Mouse (Mus musculus): ENCODE data around the gene Ap3s2.

Gene Ap3s2

GRCm38 (mm10) chr7:79920344-79920983 is at the start of gene Ap3s2:
TSS of gene Ap3s2 (minus strand) at chr7:79920649.
- in situ Hi-C loops (cut with MseI, MboI): no loop called here

- in situ Hi-C loops (cut with MseI, MboI): no loop called here
Observed at GRCm38 (mm10) chr7:79968326-79968725, 47.9 kb upstream of the Ap3s2 start.

- in situ Hi-C loops (cut with MseI, MboI): no loop called here
Observed at GRCm38 (mm10) chr7:79961600-79961999, 41.2 kb upstream of the Ap3s2 start.

- in situ Hi-C loops (cut with MseI, MboI): no loop called here
Observed at GRCm38 (mm10) chr7:79956131-79956530, 35.7 kb upstream of the Ap3s2 start.

GRCm38 (mm10) chr7:79954890-79955289 is 34.4 kb upstream of the Ap3s2 start:
- in situ Hi-C loops (cut with MseI, MboI): no loop called here

DNA sequence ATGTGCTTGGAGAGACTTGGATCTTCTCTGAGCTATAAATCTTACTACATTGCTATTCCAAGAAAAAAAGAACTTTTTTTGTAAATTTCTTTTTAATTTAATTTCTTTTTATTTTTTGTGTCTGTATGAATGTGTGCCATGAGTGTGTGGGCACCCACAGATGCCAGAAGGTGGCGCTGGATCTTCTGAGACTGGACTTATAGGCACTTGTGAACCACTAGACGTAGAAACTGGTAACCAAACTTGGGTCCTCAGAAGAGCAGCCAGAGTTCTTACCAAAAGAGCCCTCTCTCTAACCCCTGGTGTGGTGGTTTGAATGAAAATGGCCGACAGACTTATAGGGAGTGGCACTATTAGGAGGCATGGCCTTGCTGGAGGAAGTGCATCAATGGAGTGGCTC is 30.6 kb upstream of the Ap3s2 start:
- in situ Hi-C loops (cut with MseI, MboI): no loop called here

GRCm38 (mm10) chr7:79950236-79950635 is 29.8 kb upstream of the Ap3s2 start:
- in situ Hi-C loops (cut with MseI, MboI): no loop called here

- in situ Hi-C loops (cut with MseI, MboI): no loop called here
Observed at GRCm38 (mm10) chr7:79935511-79936205, 15.2 kb upstream of the Ap3s2 start.

DNA sequence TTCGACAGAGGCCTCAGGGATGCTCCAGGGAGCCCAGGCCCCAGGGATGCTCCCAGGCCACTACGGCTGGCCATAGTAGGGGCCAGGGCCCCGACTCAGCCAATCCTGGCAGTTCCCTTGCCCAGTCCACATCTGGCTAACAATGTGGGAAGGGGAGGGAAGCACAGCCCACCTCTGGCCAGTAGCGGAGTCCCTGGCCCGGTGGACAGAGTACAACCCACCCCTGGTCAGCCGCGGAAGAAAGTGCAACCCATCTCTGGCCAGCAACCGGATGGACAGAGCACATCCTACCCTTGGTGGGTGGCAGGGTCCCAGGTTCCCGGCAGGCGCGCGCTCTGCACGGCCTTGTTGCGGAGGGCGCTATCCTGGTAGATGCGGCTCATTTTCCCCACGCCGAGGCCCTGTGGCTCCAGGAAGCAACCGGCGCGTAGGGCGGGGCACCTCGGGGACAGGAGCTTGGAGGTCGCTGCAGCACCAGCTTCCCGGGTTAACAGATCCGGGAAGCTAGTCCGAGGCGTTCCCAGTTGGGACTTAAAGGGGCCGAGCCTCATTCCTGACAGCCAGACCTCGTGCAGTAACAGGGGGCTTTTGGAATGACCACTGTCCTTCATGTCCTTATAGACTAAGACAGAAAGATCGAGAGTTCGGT is 14.5 kb upstream of the Ap3s2 start, which contains the start of gene Arpin:
TSS of gene Arpin (minus strand) at position 498 of the 649 bp plus-strand sequence.
- in situ Hi-C loops (cut with MseI, MboI): no loop called here

DNA sequence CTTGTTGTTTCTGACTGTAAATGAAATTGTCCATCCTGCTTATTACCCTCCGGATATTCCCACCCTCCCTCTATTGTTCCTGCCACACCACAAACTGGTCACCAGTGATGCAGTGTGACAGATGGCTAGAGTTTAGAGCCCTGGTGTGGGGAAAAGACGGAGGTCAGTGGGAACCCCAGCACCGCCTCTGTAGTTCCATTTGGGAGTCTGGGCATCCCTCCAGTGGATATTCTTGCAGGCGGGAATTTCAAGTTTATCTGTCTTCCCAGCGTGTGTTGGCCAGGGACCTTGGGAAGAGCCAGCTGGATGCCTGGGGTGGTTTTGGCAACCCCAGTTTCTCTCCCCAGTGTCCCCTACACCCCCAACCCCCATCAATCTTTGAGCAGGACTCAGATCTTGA is 14.0 kb upstream of the Ap3s2 start:
- in situ Hi-C loops (cut with MseI, MboI): no loop called here

GRCm38 (mm10) chr7:79928516-79929052 is 8.1 kb upstream of the Ap3s2 start:
- in situ Hi-C loops (cut with MseI, MboI): no loop called here

- in situ Hi-C loops (cut with MseI, MboI): loop anchor here (5.0 kb wide), 1 partner anchor 117 kb away; no protein-coding TSS in a partner anchor
Observed at GRCm38 (mm10) chr7:79914556-79914955, 5.9 kb downstream of the Ap3s2 start.

DNA sequence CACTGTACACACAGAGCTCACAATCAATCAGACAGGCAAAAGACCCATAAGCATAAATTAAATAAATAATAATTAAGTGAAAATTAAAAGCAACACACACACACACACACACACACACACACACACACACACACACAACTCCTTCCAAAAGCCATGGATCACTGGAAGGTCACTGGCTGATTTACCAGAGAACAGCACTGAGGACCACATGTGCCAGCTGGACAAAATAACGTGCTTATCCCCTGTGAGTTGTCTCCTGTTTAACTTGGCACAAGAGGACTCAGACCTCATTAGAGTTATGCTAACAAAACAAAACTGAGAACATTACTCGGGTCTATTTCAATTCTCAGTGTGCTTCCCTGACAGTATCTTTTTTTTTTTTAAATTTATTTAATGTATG is 13.1 kb downstream of the Ap3s2 start:
- in situ Hi-C loops (cut with MseI, MboI): no loop called here

DNA sequence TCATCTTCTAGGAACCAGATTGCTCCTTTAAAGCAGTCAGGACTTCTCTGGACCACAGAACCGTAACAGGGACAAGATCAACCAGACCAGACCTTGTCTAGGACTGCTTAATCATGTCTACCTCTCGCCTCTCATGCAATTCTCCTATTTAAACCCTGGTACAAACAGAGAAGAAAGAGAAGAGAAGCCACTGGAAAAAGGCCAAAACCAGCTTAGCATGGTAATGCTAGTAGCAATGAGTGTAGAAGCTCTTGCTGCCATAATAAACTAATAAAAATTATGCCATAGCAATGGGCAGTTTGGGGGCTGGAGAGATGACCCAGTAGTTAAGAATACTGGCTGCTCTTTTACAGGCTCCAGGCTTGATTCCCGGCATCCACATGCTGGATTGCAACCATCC is 13.5 kb downstream of the Ap3s2 start:
- in situ Hi-C loops (cut with MseI, MboI): no loop called here

DNA sequence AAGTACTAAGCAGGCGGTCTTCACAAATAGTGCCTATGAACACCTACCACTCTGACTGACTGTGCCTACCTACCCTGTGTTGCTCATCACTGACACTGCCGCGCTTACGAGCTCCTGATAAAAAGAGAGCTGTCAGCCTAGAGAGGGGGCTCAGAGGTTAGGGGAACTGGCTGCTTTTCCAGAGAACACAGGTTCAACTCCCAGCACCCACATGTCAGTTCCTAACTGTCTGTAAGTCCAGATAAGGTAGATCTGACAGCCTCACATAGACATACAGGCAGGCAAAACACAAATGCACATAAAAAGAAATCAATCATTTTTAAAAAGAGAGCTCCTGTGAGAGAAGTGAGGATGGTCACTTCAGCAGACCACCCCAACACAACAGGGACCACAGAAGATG is 15.3 kb downstream of the Ap3s2 start:
- in situ Hi-C loops (cut with MseI, MboI): no loop called here

DNA sequence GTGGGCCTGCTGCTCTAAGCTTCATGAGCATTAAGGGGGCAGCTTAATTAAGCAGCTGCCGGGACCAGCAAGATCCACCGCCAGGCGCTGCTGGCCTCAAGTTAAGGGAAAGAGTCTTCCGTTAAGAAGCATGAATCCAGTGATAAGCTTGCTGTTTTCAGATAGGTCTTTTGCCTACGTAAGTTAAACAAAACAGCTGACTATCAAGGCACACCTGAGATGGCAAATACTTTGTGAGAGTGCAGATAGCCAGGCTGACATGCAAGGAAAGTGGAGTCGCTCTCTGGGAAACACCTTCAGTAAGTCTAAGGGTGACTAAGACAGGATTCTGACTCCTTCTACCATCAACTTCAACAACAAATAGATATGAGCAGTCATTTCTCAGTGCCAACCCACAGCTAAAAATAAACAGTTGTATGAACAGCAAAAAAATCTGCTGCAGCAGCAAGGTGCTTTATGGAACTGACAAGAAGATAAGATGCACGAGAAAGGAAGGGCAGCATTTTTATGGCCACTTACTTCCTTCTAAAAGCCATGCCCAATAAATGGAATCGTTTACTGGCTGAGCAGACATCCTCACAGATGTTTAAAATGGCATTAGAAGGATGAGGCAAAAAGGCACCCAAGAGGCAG is 17.2 kb downstream of the Ap3s2 start:
- in situ Hi-C loops (cut with MseI, MboI): no loop called here

DNA sequence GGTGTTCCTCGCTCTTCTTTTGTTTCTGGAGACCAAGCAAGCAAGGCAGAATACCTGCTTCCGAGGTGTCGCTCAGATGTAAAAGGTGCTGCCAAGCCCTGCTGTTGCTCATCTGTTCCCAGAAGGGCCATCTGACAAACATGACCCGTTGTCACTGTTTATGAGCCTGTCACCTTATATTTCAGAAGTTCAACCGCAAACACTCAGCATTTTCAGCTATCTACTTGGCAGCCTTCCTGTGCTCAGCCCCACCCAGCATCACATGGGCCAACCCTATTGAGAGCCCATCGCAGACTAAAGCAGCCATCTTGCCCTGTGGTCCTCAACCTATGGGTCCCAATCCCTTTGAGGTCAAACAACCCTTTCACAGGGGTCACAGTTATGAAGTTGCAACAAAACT is 19.7 kb downstream of the Ap3s2 start:
- in situ Hi-C loops (cut with MseI, MboI): no loop called here

DNA sequence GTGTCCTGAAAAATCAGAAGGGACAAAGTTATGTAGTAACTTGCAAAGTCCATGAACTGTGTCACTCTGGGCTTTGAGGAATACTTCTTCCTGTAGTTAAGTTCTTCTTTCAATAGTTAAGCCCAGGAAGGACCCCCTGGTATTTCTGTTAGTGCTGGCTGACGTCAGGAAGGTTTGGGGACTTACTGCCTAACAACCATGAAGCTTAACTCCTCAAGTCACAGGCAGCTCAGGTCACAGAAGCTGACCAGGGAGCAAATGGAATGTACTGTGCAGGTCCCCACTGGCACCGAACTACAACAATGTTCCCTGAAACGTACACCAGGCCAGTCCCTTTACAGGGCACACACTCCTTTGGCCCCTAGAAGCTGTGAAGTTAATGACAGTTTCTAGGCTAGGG is 25.2 kb downstream of the Ap3s2 start:
- in situ Hi-C loops (cut with MseI, MboI): no loop called here

DNA sequence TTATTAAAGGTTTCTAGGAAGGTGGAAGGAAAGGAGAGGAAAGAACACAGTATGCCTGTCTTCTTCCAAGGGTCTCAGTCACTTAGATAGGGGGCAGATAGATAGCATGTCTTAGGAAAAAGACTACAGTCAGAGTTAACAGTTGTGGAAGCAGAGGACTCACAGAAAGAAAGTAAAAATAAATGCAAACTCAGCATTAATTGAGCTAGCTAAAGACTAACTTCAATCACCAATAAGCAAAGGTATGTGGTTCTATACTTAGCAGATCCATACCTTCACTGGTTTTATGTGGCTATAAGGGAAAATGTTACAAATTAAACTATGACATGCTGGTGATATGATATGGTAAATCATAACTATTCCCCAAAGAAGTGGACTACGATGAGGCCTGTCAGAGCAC is 25.7 kb downstream of the Ap3s2 start:
- in situ Hi-C loops (cut with MseI, MboI): no loop called here

DNA sequence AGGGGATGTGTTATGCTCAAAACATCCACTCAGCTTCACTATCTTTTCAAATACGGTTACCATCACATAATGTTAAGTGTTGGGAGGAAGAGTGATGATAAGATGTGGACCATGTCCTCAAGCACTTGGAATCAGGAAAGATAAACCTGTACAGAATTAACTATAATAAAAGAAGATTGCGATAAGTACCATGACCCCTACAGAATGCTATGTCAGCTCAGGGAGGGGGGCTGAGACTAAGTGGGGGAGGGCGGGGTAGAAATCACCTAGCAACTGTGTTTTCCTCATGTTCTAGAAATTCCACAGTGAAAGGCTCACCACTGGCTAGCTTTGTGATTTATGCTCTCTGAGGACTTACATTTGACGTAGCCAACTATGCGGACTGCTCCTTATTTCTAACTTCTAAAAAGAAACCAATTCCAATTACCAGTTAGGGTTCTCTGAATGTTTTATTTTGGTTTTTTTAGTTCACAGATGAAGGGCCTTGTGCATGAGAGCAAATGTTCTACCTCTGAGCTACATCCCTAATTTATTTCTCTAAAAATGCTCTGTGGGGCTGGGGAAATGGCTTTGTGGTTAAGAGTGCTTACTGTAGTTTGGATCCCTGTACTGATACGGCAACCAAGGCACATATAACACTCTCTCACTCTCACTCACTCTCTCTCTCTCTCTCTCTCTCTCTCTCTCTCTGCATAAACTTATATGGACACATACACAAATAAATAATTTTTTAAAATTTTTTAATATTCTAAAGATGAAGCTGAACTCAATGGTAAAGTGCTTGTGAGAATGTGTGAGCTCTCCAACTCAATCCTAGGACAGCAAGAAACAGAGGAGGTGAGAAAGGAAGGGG is 27.6 kb downstream of the Ap3s2 start:
- in situ Hi-C loops (cut with MseI, MboI): no loop called here

Data from mouse trophoblast stem cell (cell line).